Mouse (Mus musculus): ENCODE results near the gene Gpr50.

- TF ChIP-seq CTCF (IDR thresholded peaks at IDR 0.05): no peak
- TF ChIP-seq POLR2A (IDR thresholded peaks at IDR 0.05; ENCODE audit: insufficient read depth, low read depth, low read length): no peak
- TF ChIP-seq EP300 (IDR thresholded peaks at IDR 0.05; ENCODE audit: insufficient read depth, low read depth, low read length): no peak
Observed at GRCm38 (mm10) chrX:71700817-71701469, 37.5 kb downstream of the Gpr50 start.

All from heart, adult 2 months (tissue).